Mouse (Mus musculus) hindbrain, embryonic 14.5 days (tissue): ENCODE results near the gene Gm5485. TPM values are rescaled to one million over a fixed set of nuclear protein-coding genes. Genes with fewer than 3 reads are reported as not detected.

ENCODE experiments used
- ATAC-seq: fragments of 200-750 bp; cut with Nextera tagmentation; 2 replicates; pipeline ENCODE4 v1.8.0; 2017; ENCODE audit warnings: moderate number of reproducible peaks, mild to moderate bottlenecking, moderate TSS enrichment, moderate library complexity; ENCODE audit not compliant: low FRiP score
- DNase-seq: peaks from one replicate; pipeline ENCODE4 v3.0.0-alpha.2; 2015; ENCODE audit warnings: low spot score
- H3K27ac ChIP-seq: fragments of 300-500 bp; sonication (generic); 2 replicates; pipeline ENCODE4 v1.5.1; 2014; ENCODE audit warnings: mild to moderate bottlenecking, moderate library complexity
- H3K27me3 ChIP-seq: fragments of 300-500 bp; sonication (generic); 2 replicates; pipeline ENCODE4 v1.6.1; 2014; ENCODE audit warnings: mild to moderate bottlenecking, low read length, mixed read lengths; ENCODE audit not compliant: control insufficient read depth, insufficient read depth
- H3K36me3 ChIP-seq: fragments of 300-500 bp; sonication (generic); replicated peaks from 2 replicates; pipeline ENCODE4 v1.6.1; 2014; ENCODE audit not compliant: control insufficient read depth, insufficient read depth
- H3K4me1 ChIP-seq: fragments of 300-500 bp; sonication (generic); replicated peaks from 2 replicates; pipeline ENCODE4 v1.6.1; 2014; ENCODE audit warnings: antibody characterized with exemption, low read length, mixed read lengths; ENCODE audit not compliant: control insufficient read depth, insufficient read depth
- H3K4me2 ChIP-seq: fragments of 300-500 bp; sonication (generic); replicated peaks from 2 replicates; pipeline ENCODE4 v1.6.1; 2014; ENCODE audit warnings: mild to moderate bottlenecking, moderate library complexity
- H3K4me3 ChIP-seq: fragments of 300-500 bp; sonication (generic); replicated peaks from 2 replicates; pipeline ENCODE4 v1.5.1; 2014; ENCODE audit warnings: mild to moderate bottlenecking, low read length
- H3K9ac ChIP-seq: fragments of 300-500 bp; sonication (generic); 2 replicates; pipeline ENCODE4 v1.6.1; 2014
- H3K9me3 ChIP-seq: fragments of 300-500 bp; sonication (generic); 2 replicates; pipeline ENCODE4 v1.6.1; 2016; ENCODE audit warnings: low read length; ENCODE audit not compliant: control insufficient read depth
- WGBS: fragments of 180-500 bp; shearing (Covaris S2); extraction: QIAGEN DNeasy Blood & Tissue Kit; methylation state at CpG from one replicate; pipeline ENCODE4 v1.1.7; 2014; 5-methylcytosine and 5-hydroxymethylcytosine counted together
- polyA plus RNA-seq: library from polyadenylated mRNA; unstranded; fragments of >200 nt; fragmentation: Nextera tagmentation; extraction: Ambion mirVana; gene quantifications from 2 replicates; pipeline ENCODE4 v1.2.1, GENCODE M21; 2014

Gene Gm5485
- polyA plus RNA-seq, 1 experiment from 2014 or later: not detected

GRCm38 (mm10) chr16:48422501-48422900 is 10.3 kb upstream of the Gm5485 start:
- H3K27me3 ChIP-seq: no peaks in the 10 kb centered on the region
- H3K27ac ChIP-seq: no peak overlapping the region
- DNase-seq (no peak), ATAC-seq (no peak)
- H3K4me2 ChIP-seq: no peak overlapping the region
- no peaks in the 10 kb centered on the region for H3K9me3 ChIP-seq
- WGBS: 13% methylated on average over 2 of the region's 2 CpGs
- no peaks in the 10 kb centered on the region for H3K4me1 ChIP-seq
- no peaks in the 10 kb centered on the region for H3K36me3 ChIP-seq
- no peak overlapping the region for H3K9ac ChIP-seq
- no peak overlapping the region for H3K4me3 ChIP-seq

- DNase-seq: no peak
These were observed 6.8 kb upstream of the Gm5485 start for GRCm38 (mm10) chr16:48419035-48419434.

GRCm38 (mm10) chr16:48418557-48418956 is 6.3 kb upstream of the Gm5485 start:
- no peak for ATAC-seq
- Histone ChIP-seq H3K27me3 (no peaks in the 10 kb centered on the region), H3K27ac (no peak overlapping the region), H3K4me1 (no peaks in the 10 kb centered on the region), H3K9ac (no peak overlapping the region), H3K9me3 (no peaks in the 10 kb centered on the region), H3K36me3 (no peaks in the 10 kb centered on the region), H3K4me2 (no peak overlapping the region), H3K4me3 (no peak overlapping the region)
- WGBS: 79% methylated on average over 3 of the region's 3 CpGs
- no peak for DNase-seq

More at GRCm38 (mm10) chr16:48419035-48419434, 6.8 kb upstream of the Gm5485 start:
- H3K4me2 ChIP-seq: no peak overlapping the region
- no peak overlapping the region for H3K4me3 ChIP-seq
- H3K27me3 ChIP-seq: no peaks in the 10 kb centered on the region
- no peak overlapping the region for H3K27ac ChIP-seq
- WGBS: 85% methylated on average over 2 of the region's 2 CpGs
- no peak for ATAC-seq
- no peaks in the 10 kb centered on the region for H3K4me1 ChIP-seq
- no peak overlapping the region for H3K9ac ChIP-seq
- no peaks in the 10 kb centered on the region for H3K9me3 ChIP-seq
- H3K36me3 ChIP-seq: no peaks in the 10 kb centered on the region

GRCm38 (mm10) chr16:48410125-48410524 is 2.1 kb downstream of the Gm5485 start:
- 0 out of 2 replicates have a peak, but pooled peaks cover 3% of the 10 kb centered on the region for H3K4me1 ChIP-seq
- no peaks in the 10 kb centered on the region for H3K9me3 ChIP-seq
- no peaks in the 10 kb centered on the region for H3K27me3 ChIP-seq
- no peak overlapping the region for H3K4me3 ChIP-seq
- ATAC-seq (no peak), DNase-seq (no peak)
- H3K36me3 ChIP-seq: no peaks in the 10 kb centered on the region
- no peak overlapping the region for H3K9ac ChIP-seq
- WGBS: 67% methylated on average over 3 of the region's 3 CpGs
- no peak overlapping the region for H3K27ac ChIP-seq
- no peak overlapping the region for H3K4me2 ChIP-seq

GRCm38 (mm10) chr16:48409580-48409979 is 2.6 kb downstream of the Gm5485 start:
- 0 out of 2 replicates have a peak, but pooled peaks cover 3% of the 10 kb centered on the region for H3K4me1 ChIP-seq
- no peak overlapping the region for H3K27ac ChIP-seq
- 66% methylated on average over 7 of the region's 7 CpGs for WGBS
- ATAC-seq: no peak
- no peaks in the 10 kb centered on the region for H3K9me3 ChIP-seq
- H3K4me3 ChIP-seq: no peak overlapping the region
- no peak overlapping the region for H3K9ac ChIP-seq
- DNase-seq: no peak
- no peak overlapping the region for H3K4me2 ChIP-seq
- no peaks in the 10 kb centered on the region for H3K36me3 ChIP-seq
- no peaks in the 10 kb centered on the region for H3K27me3 ChIP-seq

- WGBS: 42% methylated on average over 10 of the region's 10 CpGs
These were observed 6.4 kb downstream of the Gm5485 start for GRCm38 (mm10) chr16:48405674-48406403.

GRCm38 (mm10) chr16:48404009-48404408 is 8.2 kb downstream of the Gm5485 start:
- no peak for DNase-seq
- H3K4me2 ChIP-seq: no peak overlapping the region
- H3K4me3 ChIP-seq: no peak overlapping the region
- H3K4me1 ChIP-seq: 0 out of 2 replicates have a peak, but pooled peaks cover 3% of the 10 kb centered on the region
- no peak overlapping the region for H3K9ac ChIP-seq
- no peak overlapping the region for H3K27ac ChIP-seq
- no peaks in the 10 kb centered on the region for H3K36me3 ChIP-seq
- no peaks in the 10 kb centered on the region for H3K27me3 ChIP-seq
- ATAC-seq: no peak
- H3K9me3 ChIP-seq: no peaks in the 10 kb centered on the region

More at GRCm38 (mm10) chr16:48405674-48406403, 6.4 kb downstream of the Gm5485 start:
- DNase-seq (no peak), ATAC-seq (no peak)
- no peaks in the 10 kb centered on the region for H3K9me3 ChIP-seq
- 0 out of 2 replicates have a peak, but pooled peaks cover 3% of the 10 kb centered on the region for H3K4me1 ChIP-seq
- H3K4me2 ChIP-seq: no peak overlapping the region
- H3K27me3 ChIP-seq: no peaks in the 10 kb centered on the region
- H3K4me3 ChIP-seq: no peak overlapping the region
- H3K36me3 ChIP-seq: no peaks in the 10 kb centered on the region
- no peak overlapping the region for H3K9ac ChIP-seq
- no peak overlapping the region for H3K27ac ChIP-seq

- H3K27me3 ChIP-seq: no peaks in the 10 kb centered on the region
- H3K4me2 ChIP-seq: no peak overlapping the region
- H3K4me3 ChIP-seq: no peak overlapping the region
- H3K9ac ChIP-seq: no peak overlapping the region
- H3K9me3 ChIP-seq: no peaks in the 10 kb centered on the region
- WGBS: 87% methylated on average over 3 of the region's 3 CpGs
- ATAC-seq: no peak
- no peaks in the 10 kb centered on the region for H3K36me3 ChIP-seq
- H3K4me1 ChIP-seq: 0 out of 2 replicates have a peak, but pooled peaks cover 3% of the 10 kb centered on the region
- no peak overlapping the region for H3K27ac ChIP-seq
- DNase-seq: no peak
These were observed 8.8 kb downstream of the Gm5485 start for GRCm38 (mm10) chr16:48403423-48403822.

- 76% methylated on average over 4 of the region's 4 CpGs for WGBS
- H3K27me3 ChIP-seq: no peaks in the 10 kb centered on the region
- no peak for DNase-seq
- no peak overlapping the region for H3K4me2 ChIP-seq
- no peaks in the 10 kb centered on the region for H3K36me3 ChIP-seq
- ATAC-seq: no peak
- H3K27ac ChIP-seq: no peak overlapping the region
- no peak overlapping the region for H3K9ac ChIP-seq
- H3K9me3 ChIP-seq: no peaks in the 10 kb centered on the region
- no peak overlapping the region for H3K4me3 ChIP-seq
- 0 out of 2 replicates have a peak, but pooled peaks cover 3% of the 10 kb centered on the region for H3K4me1 ChIP-seq
These were observed 9.3 kb downstream of the Gm5485 start for GRCm38 (mm10) chr16:48402963-48403362.
